In the genomic region with DNA sequence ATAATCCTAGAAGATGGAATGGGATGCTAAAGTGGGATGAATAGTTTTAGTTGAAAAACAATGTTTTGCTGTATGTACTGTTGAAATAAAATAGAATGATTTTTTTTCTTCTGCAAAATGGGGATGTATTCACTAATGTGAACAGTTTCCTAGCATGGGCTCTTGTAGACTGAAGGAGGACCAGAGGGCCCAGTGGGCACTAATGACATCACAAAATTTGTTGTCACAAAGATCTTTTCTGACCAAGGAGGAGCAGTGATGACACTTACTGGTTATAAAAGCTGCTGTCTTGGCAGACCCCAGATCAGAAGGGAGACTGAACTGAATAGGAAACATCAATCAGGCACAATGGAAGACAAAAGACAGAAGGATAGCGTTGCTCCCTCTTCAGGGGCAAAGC, we compare ENCODE assay signal across 26 mouse cellular contexts. TPM values are rescaled to one million over a fixed set of nuclear protein-coding genes. Genes with fewer than 3 reads are reported as not detected.
A peak's percentile ranks its signal among the peaks of the same experiment; 100 is the strongest.
DNase-seq lines count a peak whose midpoint lies in the region; ATAC-seq and TF ChIP-seq lines count a peak whose summit lies in the region.
"Had no signal": no experiment of that assay in that cellular context is flagged by ENCODE, and none has a peak within 500 bp of the region (broad histone marks: within the 10 kb centered on the region; RNA-seq: fewer than 3 reads in every experiment).

A gene (plus strand): TSS at position 301 of the 400 bp plus-strand sequence.

- H3K27me3 ChIP-seq in testis, adult 2 months (ENCODE audit: control insufficient read depth, insufficient read depth, low read length) = no peaks in the 10 kb centered on the region
- no peaks in the 10 kb centered on the region for H3K27me3 ChIP-seq in heart, embryonic 12.5 days (replicated peaks)
- H3K27me3 ChIP-seq: CH12.LX had no signal

- no peaks in the 10 kb centered on the region for H3K9me3 ChIP-seq in heart, embryonic 12.5 days (replicated peaks)
- H3K9me3 ChIP-seq: G1E had no signal

- DNase-seq in testis, postnatal 14 days (ENCODE audit: low spot score) = no peak
- DNase-seq in R1 (ENCODE audit: low read depth, low spot score) = peak; percentile 0
- no peak for DNase-seq in adrenal gland, adult 2 months
- DNase-seq: adrenal gland, adult 8-10 months; adrenal gland, postnatal 10 days; adrenal gland, postnatal 14 days; adrenal gland, postnatal 25 days; B cell, adult 2 months; cerebellum, adult 11 months; cerebellum, adult 11-12 months; cerebellum, adult 18-20 months; cerebellum, adult 2 months; cerebellum, adult 8-10 months; cerebellum, adult 9-10 months had no signal

- no peak within 1 kb of the TSS for H3K4me2 ChIP-seq in heart, embryonic 12.5 days

- no peak for TF ChIP-seq POLR2A in testis, adult 2 months (IDR thresholded peaks at IDR 0.05; ENCODE audit: control insufficient read depth, low read depth, low read length)

- TF ChIP-seq CTCF in testis, adult 2 months (IDR thresholded peaks at IDR 0.05; ENCODE audit: control insufficient read depth, insufficient read depth, insufficient replicate concordance, low read depth, low read length) = no peak

- H3K36me3 ChIP-seq in testis, adult 2 months (ENCODE audit: control insufficient read depth, insufficient read depth, low read length) = no peaks in the 10 kb centered on the region
- H3K36me3 ChIP-seq in heart, embryonic 12.5 days = no peaks in the 10 kb centered on the region

- no peaks in the 10 kb centered on the region for H3K4me1 ChIP-seq in testis, adult 2 months (ENCODE audit: control insufficient read depth, insufficient read depth, low read length)
- H3K4me1 ChIP-seq in brown adipose tissue, adult 24 weeks (ENCODE audit: control insufficient read depth, insufficient read depth, insufficient read length, low read length) = no peaks in the 10 kb centered on the region
- no peaks in the 10 kb centered on the region for H3K4me1 ChIP-seq in heart, embryonic 12.5 days (replicated peaks)

- WGBS in heart, embryonic 12.5 days = 53% methylated on average over 1 of the region's 1 CpGs

- ATAC-seq in heart, embryonic 12.5 days (ENCODE audit: insufficient number of reproducible peaks, low FRiP score) = no peak
- ATAC-seq: activated CD4-positive, CD25-positive, alpha-beta regulatory T cell, adult 4 months; CD4-positive, CD25-positive, alpha-beta regulatory T cell, adult 4 months; Patski had no signal

- peak within 1 kb of the TSS; percentile 44 for H3K4me3 ChIP-seq in testis, adult 2 months (ENCODE audit: control insufficient read depth, low read depth, low read length)
- H3K4me3 ChIP-seq in brown adipose tissue, adult 24 weeks (ENCODE audit: insufficient read depth, low read depth, low read length) = no peak within 1 kb of the TSS
- H3K4me3 ChIP-seq in heart, embryonic 12.5 days = no peak within 1 kb of the TSS

- H3K9ac ChIP-seq in heart, embryonic 12.5 days = no peak within 1 kb of the TSS

- peak within 1 kb of the TSS; percentile 74 for H3K27ac ChIP-seq in testis, adult 2 months (ENCODE audit: control insufficient read depth, insufficient read depth, low read depth, low read length)
- peak within 1 kb of the TSS; percentile 56; the same call in 1 of the 2 replicates for H3K27ac ChIP-seq in brown adipose tissue, adult 24 weeks (replicated peaks; ENCODE audit: low read depth, low read length)
- no peak within 1 kb of the TSS for H3K27ac ChIP-seq in heart, embryonic 12.5 days (ENCODE audit: poor library complexity, severe bottlenecking)

RNA-seq across cellular contexts. Expression of the gene that starts here (rescaled TPM):
- polyA plus RNA-seq in testis, adult 2 months (2012; rRNA removed) = 63.9 and 83.0 TPM in 2 replicates
- not detected in 2 replicates for polyA plus RNA-seq in brown adipose tissue, adult 24 weeks (2012; ENCODE audit: insufficient read depth, insufficient read length, missing spikeins)
- not detected in 2 replicates for polyA plus RNA-seq in heart, embryonic 12.5 days (2016; fragmentation: Nextera tagmentation; extraction: Ambion mirVana)
- total RNA-seq in adrenal gland, adult 2 months (2021) = not detected
- not detected in 2 replicates for polyA plus RNA-seq in adrenal gland, adult 2 months (2012; rRNA removed)
- total RNA-seq: adrenal gland, postnatal 10 days; adrenal gland, postnatal 14 days; adrenal gland, postnatal 25 days; adrenal gland, postnatal 4 days; CH12.LX; ES-E14; MEL had no signal
- polyA plus RNA-seq: activated CD4-positive, CD25-positive, alpha-beta regulatory T cell, adult 4 months; brain, embryonic 14.5 days; CD4-positive, CD25-positive, alpha-beta regulatory T cell, adult 4 months; cerebellum, adult 2 months; G1E; Patski had no signal

Comparison
In these comparisons a context has a peak if more than half of its experiments do, and no peak if none do; other contexts are left out.
1. RNA of the gene that starts here (polyA plus RNA-seq): 63.9 to 83.0 TPM in testis, adult 2 months; not detected in brown adipose tissue, adult 24 weeks, not detected in heart, embryonic 12.5 days and not detected in adrenal gland, adult 2 months; every median in the first group is over 10 times any median in the second.